Mouse (Mus musculus): Measurements from ENCODE around the gene Onecut1.

Gene Onecut1

DNA sequence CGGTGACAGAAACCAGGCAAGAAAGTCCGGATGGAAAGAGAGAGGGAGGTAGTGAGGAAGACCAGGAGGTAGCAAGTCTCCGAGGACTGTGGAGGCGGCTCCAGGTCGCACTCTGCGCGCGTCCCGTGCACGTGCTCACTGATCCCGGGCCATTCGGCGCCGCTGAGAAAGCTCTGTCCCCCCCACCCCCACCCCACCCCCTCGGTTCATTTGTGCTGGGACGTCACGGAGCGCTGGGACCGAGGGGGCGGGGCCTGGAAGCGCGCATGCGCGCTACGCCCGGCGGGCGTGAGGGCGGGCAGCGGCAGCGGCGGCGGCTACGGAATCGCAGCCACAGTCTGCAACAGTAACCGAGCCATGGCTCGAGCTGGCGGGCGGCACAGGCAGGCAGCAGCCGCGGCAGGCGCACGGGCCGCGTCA, at the start of gene Onecut1:
Gene Onecut1, plus strand, starts transcription at position 361 of the 420 bp plus-strand sequence.
- no peak for DNase-seq (ENCODE audit: low spot score in 2 of 2)

DNA sequence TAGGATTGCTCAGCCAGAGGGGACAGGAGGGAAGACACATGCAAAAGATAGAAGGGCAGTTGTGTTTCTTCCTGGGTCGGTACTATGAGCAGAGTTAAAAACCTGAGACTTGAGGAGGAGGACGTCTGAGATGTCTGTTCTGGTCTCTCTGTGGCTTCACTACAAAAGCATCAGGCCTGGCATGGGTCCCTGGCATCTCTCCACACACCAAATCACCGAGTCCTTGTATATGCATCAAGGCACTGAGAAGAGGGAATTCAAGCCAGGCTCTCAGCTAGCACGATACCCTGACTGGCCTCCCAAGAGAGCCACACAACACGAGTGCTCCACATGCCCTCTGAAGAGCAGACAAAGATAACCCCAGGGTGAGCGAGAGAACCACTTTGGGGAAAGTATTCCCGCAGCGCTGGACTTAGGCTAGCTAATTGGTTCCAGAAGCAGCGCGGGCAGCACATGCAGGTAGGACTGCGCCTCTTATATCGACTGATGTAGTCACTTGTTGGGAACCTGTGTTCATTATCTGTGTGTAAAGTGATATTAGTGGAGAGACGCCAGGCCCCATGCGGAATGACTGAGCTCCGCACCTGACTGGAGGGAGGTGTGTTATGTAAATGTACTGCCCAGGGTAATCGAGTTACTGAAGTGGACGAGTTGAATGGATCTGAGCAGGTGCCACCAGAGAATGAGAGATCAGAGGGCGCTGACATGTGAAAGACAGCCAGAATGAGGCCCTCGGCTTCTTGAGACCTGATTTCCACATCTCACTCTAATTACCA, 41.8 kb upstream of the Onecut1 start:
- no peak for DNase-seq (ENCODE audit: low spot score in 2 of 2)

DNA sequence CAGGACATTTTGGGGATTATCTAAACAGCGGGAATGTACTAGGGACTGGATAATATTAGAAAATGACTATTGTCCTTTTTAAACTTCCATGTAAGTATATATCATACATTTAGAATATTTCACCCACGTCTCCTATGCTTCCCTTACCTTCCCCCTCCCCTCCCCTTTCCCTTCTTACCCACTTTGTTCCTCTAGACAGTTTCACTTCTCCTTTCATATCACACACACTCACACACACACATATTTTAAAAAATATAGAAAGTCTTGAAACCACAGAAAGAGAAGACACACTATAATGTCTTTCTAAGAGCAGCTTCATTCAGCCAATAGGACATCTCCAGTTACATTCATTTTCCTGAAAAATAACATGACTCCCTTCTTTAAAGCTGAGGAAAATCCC, 36.6 kb upstream of the Onecut1 start:
- no peak for DNase-seq (ENCODE audit: low spot score in 2 of 2)

- no peak for DNase-seq (ENCODE audit: low spot score in 2 of 2)
Observed at GRCm38 (mm10) chr9:74829206-74829605, 32.5 kb upstream of the Onecut1 start.

DNA sequence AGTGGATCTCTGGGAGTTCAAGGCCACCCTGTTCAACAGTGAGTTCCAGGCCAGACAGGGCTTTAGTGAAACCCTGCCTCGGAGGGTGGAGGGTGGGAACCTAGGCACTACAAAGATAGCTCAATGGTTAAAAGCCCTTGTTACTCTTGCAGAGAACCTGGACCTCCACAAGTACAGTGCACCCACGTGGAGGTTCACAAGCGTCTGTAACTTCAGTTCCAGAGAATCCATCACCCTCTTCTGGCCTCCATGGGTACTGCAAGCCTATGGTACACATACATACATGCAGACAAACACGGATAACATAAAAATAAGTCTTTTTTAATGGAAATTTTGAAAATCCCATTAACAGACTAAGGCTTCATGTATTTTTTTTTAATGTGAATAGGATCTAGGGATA, 18.8 kb upstream of the Onecut1 start:
- no peak for DNase-seq (ENCODE audit: low spot score in 2 of 2)

GRCm38 (mm10) chr9:74846867-74847830, 14.6 kb upstream of the Onecut1 start:
- no peak for DNase-seq (ENCODE audit: low spot score in 2 of 2)

- no peak for DNase-seq (ENCODE audit: low spot score in 2 of 2)
Observed at GRCm38 (mm10) chr9:74848411-74849194, 13.1 kb upstream of the Onecut1 start.

DNA sequence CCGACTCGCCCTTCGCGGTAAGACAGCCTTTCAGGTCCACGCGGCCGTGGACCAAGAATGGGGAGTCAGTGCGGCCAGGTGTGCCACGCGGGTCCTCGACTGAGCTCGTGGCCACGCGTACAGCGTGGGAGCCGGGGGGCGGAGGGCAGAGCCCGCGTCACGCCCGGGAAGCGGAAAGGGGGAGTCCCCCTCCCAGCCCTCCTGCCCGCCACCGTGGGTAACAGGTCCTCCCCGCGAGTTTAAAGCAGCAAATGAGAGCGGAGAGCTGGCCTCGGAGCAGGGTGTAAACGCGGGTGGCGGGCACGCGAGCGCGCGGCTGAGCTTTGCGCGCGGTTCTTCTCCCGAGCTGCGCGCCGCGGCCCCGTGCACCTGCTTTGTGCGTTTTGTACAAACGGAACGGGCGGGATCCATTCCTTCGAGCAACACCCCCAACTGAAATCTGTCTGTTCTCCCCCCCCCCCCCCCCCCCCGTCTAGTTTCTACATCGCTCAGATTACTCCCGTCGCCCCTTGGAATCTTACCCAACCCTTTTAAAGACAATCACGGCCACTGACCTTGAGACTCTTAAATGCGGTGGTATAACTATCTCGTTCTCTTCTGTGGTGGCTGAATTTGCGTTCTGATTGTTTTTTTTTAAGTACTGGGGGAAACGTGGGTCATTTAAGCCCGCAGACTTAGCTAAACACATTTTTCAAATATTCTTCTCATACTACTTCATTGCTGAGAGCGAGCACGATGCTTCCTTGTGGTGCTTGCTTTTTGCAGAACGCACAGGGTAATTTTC, 12.3 kb upstream of the Onecut1 start:
- no peak for DNase-seq (ENCODE audit: low spot score in 2 of 2)

DNA sequence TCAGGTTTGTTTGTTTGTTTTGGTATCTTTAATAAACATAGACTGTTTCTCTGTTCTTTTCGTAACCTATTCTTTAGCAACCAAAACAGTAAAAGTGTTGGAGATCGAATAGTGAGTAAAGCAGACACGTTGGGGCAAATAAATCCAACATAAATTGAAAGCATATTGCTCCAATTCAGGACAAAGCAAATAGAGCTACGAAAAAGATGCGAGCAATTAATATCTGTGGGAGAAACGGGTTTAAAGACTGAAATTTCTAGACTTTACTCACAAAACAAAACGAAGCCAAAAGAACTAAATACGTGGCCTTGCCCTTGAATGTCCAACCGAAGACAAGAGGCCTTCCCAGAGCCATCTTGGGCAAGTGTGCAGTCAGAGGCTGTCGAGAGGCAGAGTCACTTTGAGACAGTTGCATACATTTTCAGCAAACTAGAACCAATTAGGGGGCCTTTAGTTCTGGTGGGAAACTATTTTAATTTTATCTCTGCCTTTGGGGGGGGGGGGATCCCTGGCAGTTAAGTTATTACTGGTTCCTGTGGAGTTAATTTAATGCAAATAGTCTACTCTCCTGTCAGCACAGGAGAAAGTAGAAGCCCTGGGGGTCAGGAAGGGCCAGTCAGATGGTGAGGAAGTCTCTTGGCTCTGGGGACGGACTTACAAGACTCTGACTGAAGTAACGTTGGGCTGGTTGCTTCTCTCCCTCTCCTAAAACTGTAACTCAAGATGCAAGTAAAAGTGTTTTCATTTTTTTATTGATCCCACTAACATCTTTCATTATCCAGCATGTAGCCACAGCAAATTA, 11.5 kb upstream of the Onecut1 start:
- DNase-seq (ENCODE audit: low spot score in 2 of 2): no peak

- DNase-seq (ENCODE audit: low spot score in 2 of 2): no peak
Observed at GRCm38 (mm10) chr9:74850781-74851145, 11.0 kb upstream of the Onecut1 start.

DNA sequence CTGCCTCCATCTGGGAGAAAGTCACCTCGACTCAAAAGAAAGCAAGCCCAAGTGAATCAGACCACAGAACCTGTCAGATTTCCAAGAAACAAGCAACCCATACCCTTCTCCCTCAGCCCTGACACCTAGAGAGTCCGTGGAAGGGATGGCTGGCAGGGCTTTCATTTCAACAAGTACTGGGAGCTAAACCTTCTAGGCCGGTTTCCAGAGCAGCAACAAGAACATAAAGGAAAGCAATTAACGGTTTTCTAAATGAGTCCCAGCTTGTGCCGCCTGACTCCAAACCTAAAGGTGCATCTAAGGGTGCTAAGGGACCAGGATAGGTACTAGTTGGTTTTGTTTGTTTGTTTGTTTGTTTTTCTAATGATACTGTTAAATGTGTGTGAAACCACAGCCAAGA, 10.1 kb upstream of the Onecut1 start:
- DNase-seq (ENCODE audit: low spot score in 2 of 2): no peak

DNA sequence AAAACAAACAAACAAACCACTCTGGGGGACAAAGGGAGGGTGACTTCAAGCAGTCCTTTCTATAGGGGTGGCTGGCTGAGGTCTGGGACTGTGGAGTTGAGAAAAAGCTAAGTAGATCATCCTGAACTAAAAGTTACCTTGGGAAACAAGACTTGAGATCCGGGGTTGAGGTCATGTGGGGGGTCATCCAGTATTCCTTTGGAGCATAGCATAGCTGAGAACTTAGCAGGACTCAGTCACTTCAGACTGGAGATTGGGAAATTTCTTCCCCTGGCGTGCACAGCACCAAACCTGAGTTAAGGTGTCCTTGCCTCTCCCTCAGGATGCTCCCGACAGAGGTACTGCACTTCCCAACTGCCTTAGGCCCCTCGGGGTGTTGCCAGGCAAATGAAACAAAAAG, 9.4 kb upstream of the Onecut1 start:
- DNase-seq (ENCODE audit: low spot score in 2 of 2): no peak

DNA sequence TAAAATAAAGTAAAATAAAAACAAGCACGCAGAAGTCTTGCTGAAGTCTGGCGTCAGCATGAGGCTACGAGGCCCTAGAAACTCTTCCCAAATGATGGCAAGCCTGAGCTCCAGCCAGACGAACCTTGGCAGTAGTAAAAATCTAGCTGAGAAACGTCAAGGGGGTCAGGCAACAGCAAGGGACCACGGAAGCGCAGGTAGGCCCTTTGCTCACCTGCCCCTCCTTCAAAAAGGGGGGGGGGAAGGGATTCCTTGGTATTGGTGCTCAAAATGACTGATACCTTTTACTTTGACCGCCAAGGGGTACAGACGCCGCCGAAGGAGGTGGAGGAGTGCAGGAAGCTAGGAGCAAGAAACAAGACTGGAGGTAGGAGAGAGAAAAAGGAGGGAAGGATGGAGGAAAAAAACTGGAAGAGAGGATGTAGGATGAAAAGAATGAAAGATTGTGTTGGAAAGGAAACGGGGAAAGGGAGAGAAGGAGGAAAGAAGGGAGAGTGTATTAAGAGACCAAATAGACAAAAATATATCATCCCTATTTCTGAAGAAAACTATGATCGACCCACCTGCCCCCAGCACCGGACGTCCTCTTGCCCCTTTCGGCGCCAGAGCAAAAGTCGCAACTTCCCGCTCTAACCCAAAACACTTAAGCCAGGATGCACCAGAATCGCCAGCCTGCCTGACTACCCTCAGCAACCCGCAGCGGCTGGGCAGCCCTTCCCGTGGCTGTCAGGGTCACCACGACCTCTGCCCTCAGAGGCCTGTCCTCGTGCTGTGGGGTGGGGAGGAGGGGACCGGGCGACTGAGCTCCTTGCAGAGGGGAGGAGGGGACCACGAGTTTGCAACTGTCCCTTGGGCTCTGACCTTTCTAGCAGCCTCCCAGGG, 8.3 kb upstream of the Onecut1 start:
- no peak for DNase-seq (ENCODE audit: low spot score in 2 of 2)

- no peak for DNase-seq (ENCODE audit: low spot score in 2 of 2)
Observed at GRCm38 (mm10) chr9:74854073-74854591, 7.6 kb upstream of the Onecut1 start.

DNA sequence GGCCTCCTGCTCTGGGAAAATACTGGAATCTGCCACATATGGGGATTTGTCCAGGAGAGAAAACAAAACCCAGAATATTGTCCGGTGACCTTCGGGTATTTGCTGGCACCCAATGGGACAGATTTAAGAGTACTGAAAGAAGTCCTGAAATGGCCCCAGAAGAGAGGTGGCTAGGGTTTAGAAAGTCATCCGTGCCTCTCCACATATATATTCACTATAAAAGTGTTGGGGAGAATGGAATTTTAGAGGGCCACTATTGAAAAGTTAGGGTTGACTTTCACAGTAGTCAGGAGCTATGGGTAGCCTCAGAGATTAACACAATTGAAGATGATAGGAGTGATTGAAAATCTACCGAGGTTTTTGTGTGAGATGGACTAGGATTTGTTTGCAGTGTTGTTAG, 6.3 kb upstream of the Onecut1 start:
- no peak for DNase-seq (ENCODE audit: low spot score in 2 of 2)

DNA sequence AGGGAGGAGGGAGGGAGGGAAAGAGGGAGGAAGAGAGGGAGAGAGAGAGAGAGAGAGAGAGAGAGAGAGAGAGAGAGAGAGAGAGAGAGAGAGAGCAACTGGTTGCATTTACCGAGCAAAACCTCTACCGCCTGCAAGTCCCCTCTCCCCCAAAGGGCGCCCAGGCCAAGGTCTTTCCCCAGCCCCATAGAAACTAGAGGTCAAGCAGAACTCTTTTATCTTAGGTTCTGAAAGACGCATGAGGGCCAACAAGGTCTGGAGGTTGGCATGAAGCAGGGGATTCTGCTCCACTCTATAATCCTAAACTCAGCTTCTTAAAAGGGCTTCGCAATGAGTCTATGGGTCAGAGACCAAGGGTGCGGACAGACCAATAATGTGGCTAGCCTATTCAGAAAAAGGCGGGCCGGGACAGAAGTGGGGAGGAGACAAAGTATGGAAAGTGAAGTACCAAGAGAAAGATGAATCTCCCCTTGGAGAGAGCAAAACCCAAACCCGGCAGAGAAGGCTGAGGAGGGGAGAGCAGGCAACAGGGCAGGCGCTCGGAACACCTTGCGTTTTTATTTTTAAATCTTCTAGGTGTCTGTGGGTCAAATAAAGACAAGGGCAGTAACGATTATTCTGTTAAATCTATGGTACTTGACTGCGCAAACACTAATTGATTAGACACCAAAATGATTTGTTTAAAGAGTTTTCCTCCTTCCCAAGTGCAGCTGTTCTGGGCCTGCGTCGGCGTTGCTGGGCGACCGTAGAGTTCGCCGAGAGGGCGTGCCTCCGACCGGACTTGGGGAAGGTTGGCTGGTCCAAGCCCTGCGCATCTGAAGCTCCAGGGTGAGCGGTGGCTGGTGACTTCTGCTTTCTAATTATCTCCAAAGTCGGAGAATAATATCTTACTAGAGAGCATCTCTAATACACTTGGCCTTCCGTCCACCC, 4.9 kb upstream of the Onecut1 start:
- DNase-seq (ENCODE audit: low spot score in 2 of 2): no peak

- no peak for DNase-seq (ENCODE audit: low spot score in 2 of 2)
Observed at GRCm38 (mm10) chr9:74857508-74857840, 4.2 kb upstream of the Onecut1 start.

- no peak for DNase-seq (ENCODE audit: low spot score in 2 of 2)
Observed at GRCm38 (mm10) chr9:74858111-74858510, 3.6 kb upstream of the Onecut1 start.

Measured in spleen, postnatal 14 days (tissue).